ENCODE assay signal across 9 mouse cellular contexts in the genomic region with DNA sequence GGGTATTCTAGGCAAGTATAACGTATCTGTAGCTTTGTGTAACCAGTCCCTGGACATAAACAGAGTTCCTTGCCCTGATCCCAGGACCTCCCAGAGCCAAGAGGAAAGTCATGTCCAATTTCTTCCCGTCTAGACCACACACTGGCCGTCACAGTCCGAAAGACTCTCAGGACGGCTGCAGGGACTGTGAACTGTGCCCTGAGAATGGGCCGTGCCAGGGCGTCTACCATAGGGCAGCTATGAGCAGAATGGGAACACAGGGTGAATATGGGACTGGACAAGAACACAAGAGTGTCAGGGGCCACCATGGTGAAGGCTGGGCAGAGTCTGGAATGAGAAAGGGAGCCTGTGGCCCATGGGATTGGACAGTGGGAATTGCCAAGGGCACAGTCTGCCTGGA.
"Had no signal": no experiment of that assay in that cellular context is flagged by ENCODE, and none has a peak within 500 bp of the region (broad histone marks: within the 10 kb centered on the region; RNA-seq: fewer than 3 reads in every experiment).

No protein-coding gene starts in this region.

- H3K4me1 ChIP-seq: neural tube, embryonic 12.5 days had no signal

- H3K27me3 ChIP-seq: neural tube, embryonic 12.5 days had no signal

- H3K4me3 ChIP-seq: layer of hippocampus, adult 2 months; liver, embryonic 15.5 days; neural tube, embryonic 12.5 days had no signal

- DNase-seq: left cerebral cortex, postnatal 4 days; lung, adult 2 months; midbrain, embryonic 14.5 days; thymus, adult 2 months; thymus, postnatal 36 days had no signal

- H3K27ac ChIP-seq: layer of hippocampus, adult 2 months; liver, embryonic 15.5 days; neural tube, embryonic 12.5 days; stomach, postnatal 0 days had no signal

- H3K36me3 ChIP-seq: liver, embryonic 15.5 days; neural tube, embryonic 12.5 days had no signal
